Mouse (Mus musculus): ENCODE measurements at regions not wholly inside any gene's neighbourhood (a gene's known extent, or its start where the extent isn't known, plus 50 kb on each side); places are given as distances from the start of the nearest gene placed in this dataset.
A peak's percentile ranks its signal among the peaks of the same experiment; 100 is the strongest.

- Histone ChIP-seq H3K27me3 (replicated peaks; ENCODE audit: control insufficient read depth, insufficient read depth, low read length) (no peaks in the 10 kb centered on the region), H3K36me3 (ENCODE audit: control insufficient read depth, insufficient read depth, low read length) (no peaks in the 10 kb centered on the region), H3K4me1 (ENCODE audit: control insufficient read depth, insufficient read depth, low read length) (no peaks in the 10 kb centered on the region), H3K27ac (ENCODE audit: insufficient read depth, low read depth, low read length) (no peak overlapping the region), H3K4me3 (ENCODE audit: insufficient read depth, low read depth, low read length) (no peak overlapping the region)
- 83% methylated on average over 6 of the region's 6 CpGs for WGBS
- TF ChIP-seq POLR2A (IDR thresholded peaks at IDR 0.05; ENCODE audit: low read depth, low read length) = no peak
- TF ChIP-seq CTCF (conservative IDR thresholded peaks at IDR 0.05; ENCODE audit: insufficient read depth, insufficient read length, low read depth, low read length) = no peak
- DNase-seq = no peak
Measured at GRCm38 (mm10) chr16:86949681-86950080, 404.3 kb upstream of the N6amt1 start.

- peak overlapping the region; percentile 50; the same call in 1 of the 2 replicates for H3K27ac ChIP-seq (ENCODE audit: insufficient read depth, low read depth, low read length)
- H3K27me3 ChIP-seq (replicated peaks; ENCODE audit: control insufficient read depth, insufficient read depth, low read length) = no peaks in the 10 kb centered on the region
- no peak for TF ChIP-seq POLR2A (IDR thresholded peaks at IDR 0.05; ENCODE audit: low read depth, low read length)
- no peak for TF ChIP-seq CTCF (conservative IDR thresholded peaks at IDR 0.05; ENCODE audit: insufficient read depth, insufficient read length, low read depth, low read length)
- H3K4me1 ChIP-seq (ENCODE audit: control insufficient read depth, insufficient read depth, low read length) = no peaks in the 10 kb centered on the region
- WGBS = 67% methylated on average over 6 of the region's 6 CpGs
- no peak overlapping the region for H3K4me3 ChIP-seq (ENCODE audit: insufficient read depth, low read depth, low read length)
- peak; percentile 32 for DNase-seq
- no peaks in the 10 kb centered on the region for H3K36me3 ChIP-seq (ENCODE audit: control insufficient read depth, insufficient read depth, low read length)
Measured at GRCm38 (mm10) chr16:86945531-86946144, 408.3 kb upstream of the N6amt1 start.

- H3K27ac ChIP-seq (ENCODE audit: insufficient read depth, low read depth, low read length) = no peak overlapping the region
- DNase-seq = no peak
- TF ChIP-seq CTCF (conservative IDR thresholded peaks at IDR 0.05; ENCODE audit: insufficient read depth, insufficient read length, low read depth, low read length) (no peak), POLR2A (IDR thresholded peaks at IDR 0.05; ENCODE audit: low read depth, low read length) (no peak)
- no peak overlapping the region for H3K4me3 ChIP-seq (ENCODE audit: insufficient read depth, low read depth, low read length)
- no peaks in the 10 kb centered on the region for H3K36me3 ChIP-seq (ENCODE audit: control insufficient read depth, insufficient read depth, low read length)
- no peaks in the 10 kb centered on the region for H3K4me1 ChIP-seq (ENCODE audit: control insufficient read depth, insufficient read depth, low read length)
- H3K27me3 ChIP-seq (replicated peaks; ENCODE audit: control insufficient read depth, insufficient read depth, low read length) = no peaks in the 10 kb centered on the region
Measured at GRCm38 (mm10) chr16:86945058-86945457, 408.9 kb upstream of the N6amt1 start.

- H3K4me3 ChIP-seq (ENCODE audit: insufficient read depth, low read depth, low read length) = no peak overlapping the region
- no peaks in the 10 kb centered on the region for H3K27me3 ChIP-seq (replicated peaks; ENCODE audit: control insufficient read depth, insufficient read depth, low read length)
- TF ChIP-seq CTCF (conservative IDR thresholded peaks at IDR 0.05; ENCODE audit: insufficient read depth, insufficient read length, low read depth, low read length) (no peak), POLR2A (IDR thresholded peaks at IDR 0.05; ENCODE audit: low read depth, low read length) (no peak)
- 65% methylated on average over 2 of the region's 2 CpGs for WGBS
- no peaks in the 10 kb centered on the region for H3K4me1 ChIP-seq (ENCODE audit: control insufficient read depth, insufficient read depth, low read length)
- H3K27ac ChIP-seq (ENCODE audit: insufficient read depth, low read depth, low read length) = no peak overlapping the region
- no peaks in the 10 kb centered on the region for H3K36me3 ChIP-seq (ENCODE audit: control insufficient read depth, insufficient read depth, low read length)
- DNase-seq = no peak
Measured at GRCm38 (mm10) chr16:86934989-86935388, 419.0 kb upstream of the N6amt1 start.

- TF ChIP-seq CTCF (conservative IDR thresholded peaks at IDR 0.05; ENCODE audit: insufficient read depth, insufficient read length, low read depth, low read length) (no peak), POLR2A (IDR thresholded peaks at IDR 0.05; ENCODE audit: low read depth, low read length) (no peak)
- H3K4me1 ChIP-seq (ENCODE audit: control insufficient read depth, insufficient read depth, low read length) = no peaks in the 10 kb centered on the region
- WGBS = 67% methylated on average over 3 of the region's 3 CpGs
- no peaks in the 10 kb centered on the region for H3K36me3 ChIP-seq (ENCODE audit: control insufficient read depth, insufficient read depth, low read length)
- no peaks in the 10 kb centered on the region for H3K27me3 ChIP-seq (replicated peaks; ENCODE audit: control insufficient read depth, insufficient read depth, low read length)
- peak; percentile 21 for DNase-seq
- H3K4me3 ChIP-seq (ENCODE audit: insufficient read depth, low read depth, low read length) = no peak overlapping the region
- no peak overlapping the region; the same call in 1 of the 2 replicates for H3K27ac ChIP-seq (ENCODE audit: insufficient read depth, low read depth, low read length)
Measured at GRCm38 (mm10) chr16:86932765-86933164, 421.2 kb upstream of the N6amt1 start.

- Histone ChIP-seq H3K27ac (ENCODE audit: insufficient read depth, low read depth, low read length) (no peak overlapping the region), H3K4me1 (ENCODE audit: control insufficient read depth, insufficient read depth, low read length) (no peaks in the 10 kb centered on the region), H3K36me3 (ENCODE audit: control insufficient read depth, insufficient read depth, low read length) (no peaks in the 10 kb centered on the region), H3K27me3 (replicated peaks; ENCODE audit: control insufficient read depth, insufficient read depth, low read length) (no peaks in the 10 kb centered on the region), H3K4me3 (ENCODE audit: insufficient read depth, low read depth, low read length) (no peak overlapping the region)
- 42% methylated on average over 2 of the region's 2 CpGs for WGBS
- TF ChIP-seq POLR2A (IDR thresholded peaks at IDR 0.05; ENCODE audit: low read depth, low read length) (no peak), CTCF (conservative IDR thresholded peaks at IDR 0.05; ENCODE audit: insufficient read depth, insufficient read length, low read depth, low read length) (no peak)
- no peak for DNase-seq
Measured at GRCm38 (mm10) chr16:86897967-86898710, 455.8 kb upstream of the N6amt1 start.

DNA sequence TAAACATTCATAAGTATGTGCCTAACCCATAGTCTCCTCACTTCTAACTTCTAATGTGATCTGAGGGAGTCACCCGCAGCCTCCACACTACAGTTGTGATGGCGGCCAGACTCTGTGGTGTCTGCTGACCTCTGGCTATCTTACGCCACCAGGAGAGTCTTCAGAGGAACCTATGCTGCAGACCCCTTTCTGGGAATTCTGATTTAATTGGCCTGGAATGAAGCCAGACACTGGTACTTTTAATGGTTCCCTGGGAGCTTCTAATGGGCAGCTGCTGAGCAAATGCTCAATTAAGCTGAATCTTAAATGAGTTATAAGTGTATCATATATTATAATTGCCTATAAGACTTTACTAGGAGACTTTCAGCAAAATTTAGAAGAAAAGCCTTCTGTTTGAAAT lies 459.0 kb upstream of the N6amt1 start:
- Histone ChIP-seq H3K36me3 (ENCODE audit: control insufficient read depth, insufficient read depth, low read length) (no peaks in the 10 kb centered on the region), H3K27me3 (replicated peaks; ENCODE audit: control insufficient read depth, insufficient read depth, low read length) (no peaks in the 10 kb centered on the region), H3K4me3 (ENCODE audit: insufficient read depth, low read depth, low read length) (no peak overlapping the region), H3K27ac (ENCODE audit: insufficient read depth, low read depth, low read length) (no peak overlapping the region), H3K4me1 (ENCODE audit: control insufficient read depth, insufficient read depth, low read length) (no peaks in the 10 kb centered on the region)
- WGBS = 88% methylated on average over 3 of the region's 3 CpGs
- no peak for TF ChIP-seq POLR2A (IDR thresholded peaks at IDR 0.05; ENCODE audit: low read depth, low read length)
- DNase-seq = no peak

All from kidney, adult 2 months (tissue).